In genomic region chr12:87470263-87471136, GRCm38 (mm10) we compare ENCODE assay signal across 8 mouse cellular contexts. TPM values are rescaled to one million over a fixed set of nuclear protein-coding genes. Genes with fewer than 3 reads are reported as not detected.
DNase-seq lines count a peak whose midpoint lies in the region; ATAC-seq and TF ChIP-seq lines count a peak whose summit lies in the region.

No protein-coding gene starts in this region.

- peak overlapping the region; percentile 64 for H3K4me2 ChIP-seq in hindbrain, embryonic 15.5 days
- peak overlapping the region; percentile 81 for H3K4me2 ChIP-seq in midbrain, embryonic 16.5 days (ENCODE audit: low read length)

- no peak for DNase-seq in layer of hippocampus, adult 2 months (ENCODE audit: low spot score in 2 of 2)
- no peak for DNase-seq in layer of hippocampus, postnatal 36 days
- DNase-seq in adrenal gland, postnatal 14 days: peak; percentile 44
- no peak for DNase-seq in cerebellum, postnatal 25 days
- no peak for DNase-seq in cerebellum, adult 9-10 months
- DNase-seq in kidney, postnatal 14 days: no peak

- peak overlapping the region; percentile 7; the same call in 1 of the 2 replicates for H3K27ac ChIP-seq in layer of hippocampus, adult 2 months
- no peak overlapping the region for H3K27ac ChIP-seq in hindbrain, embryonic 15.5 days (replicated peaks)
- H3K27ac ChIP-seq in midbrain, embryonic 16.5 days (ENCODE audit: low read length): no peak overlapping the region

- H3K9me3 ChIP-seq in hindbrain, embryonic 15.5 days: no peaks in the 10 kb centered on the region
- no peaks in the 10 kb centered on the region for H3K9me3 ChIP-seq in midbrain, embryonic 16.5 days (replicated peaks; ENCODE audit: control insufficient read depth, low read length, poor library complexity, severe bottlenecking)

- 79% methylated on average over 7 of the region's 7 CpGs for WGBS in hindbrain, embryonic 15.5 days
- 77% methylated on average over 7 of the region's 7 CpGs for WGBS in midbrain, embryonic 16.5 days

- H3K4me3 ChIP-seq in layer of hippocampus, adult 2 months: peak overlapping the region; percentile 82
- H3K4me3 ChIP-seq in hindbrain, embryonic 15.5 days: peak overlapping the region; percentile 78
- no peak overlapping the region for H3K4me3 ChIP-seq in midbrain, embryonic 16.5 days (ENCODE audit: low read depth, low read length)

- peak overlapping the region; percentile 83; the same call in 1 of the 2 replicates for H3K9ac ChIP-seq in hindbrain, embryonic 15.5 days
- no peak overlapping the region for H3K9ac ChIP-seq in midbrain, embryonic 16.5 days (ENCODE audit: low read depth, low read length)

- ATAC-seq in hindbrain, embryonic 15.5 days (ENCODE audit: low FRiP score, low read depth): no peak
- no peak for ATAC-seq in midbrain, embryonic 16.5 days

- no peaks in the 10 kb centered on the region for H3K27me3 ChIP-seq in hindbrain, embryonic 15.5 days
- H3K27me3 ChIP-seq in midbrain, embryonic 16.5 days (ENCODE audit: control insufficient read depth, insufficient read depth, low read depth, low read length): no peaks in the 10 kb centered on the region

- peaks cover 14% of the 10 kb centered on the region for H3K4me1 ChIP-seq in hindbrain, embryonic 15.5 days (replicated peaks)
- H3K4me1 ChIP-seq in midbrain, embryonic 16.5 days (ENCODE audit: control insufficient read depth, insufficient read depth, low read length): peaks cover 17% of the 10 kb centered on the region

- H3K36me3 ChIP-seq in hindbrain, embryonic 15.5 days: peaks cover 15% of the 10 kb centered on the region
- peaks cover 2% of the 10 kb centered on the region for H3K36me3 ChIP-seq in midbrain, embryonic 16.5 days (ENCODE audit: control insufficient read depth, insufficient read depth, low read length)

- no peak for TF ChIP-seq CTCF in layer of hippocampus, adult 2 months (conservative IDR thresholded peaks at IDR 0.05)

RNA-seq across cellular contexts. Expression of gene Snw1, which starts 1.6 kb away (rescaled TPM):
- 10 to 100 TPM; 61.3 to 69.2 TPM for total RNA-seq in layer of hippocampus, adult 2 months (2021)
- total RNA-seq in layer of hippocampus, postnatal 36 days (2021): 10 to 100 TPM; 67.3 to 68.6 TPM
- total RNA-seq in adrenal gland, postnatal 14 days (2021): 63.3 and 67.8 TPM in 2 replicates
- polyA plus RNA-seq in hindbrain, embryonic 15.5 days (2015; fragmentation: Nextera tagmentation; extraction: Ambion mirVana): 93.4 and 103 TPM in 2 replicates
- 93.1 and 103 TPM in 2 replicates for polyA plus RNA-seq in midbrain, embryonic 16.5 days (2015; fragmentation: Nextera tagmentation; extraction: Ambion mirVana)

RNA-seq across cellular contexts. Expression of gene Gm5788, which starts 24.0 kb away (rescaled TPM):
- total RNA-seq in layer of hippocampus, adult 2 months (2021): not detected
- not detected for total RNA-seq in layer of hippocampus, postnatal 36 days (2021)
- total RNA-seq in adrenal gland, postnatal 14 days (2021): not detected in 2 replicates
- not detected in 2 replicates for polyA plus RNA-seq in hindbrain, embryonic 15.5 days (2015; fragmentation: Nextera tagmentation; extraction: Ambion mirVana)
- not detected in 2 replicates for polyA plus RNA-seq in midbrain, embryonic 16.5 days (2015; fragmentation: Nextera tagmentation; extraction: Ambion mirVana)

RNA-seq across cellular contexts. Expression of gene Alkbh1, which starts 26.7 kb away (rescaled TPM):
- 10 to 100 TPM; 18.1 to 18.6 TPM for total RNA-seq in layer of hippocampus, adult 2 months (2021)
- 10 to 100 TPM; 20.8 to 21.7 TPM for total RNA-seq in layer of hippocampus, postnatal 36 days (2021)
- 21.7 and 23.6 TPM in 2 replicates for total RNA-seq in adrenal gland, postnatal 14 days (2021)
- 36.6 and 37.5 TPM in 2 replicates for polyA plus RNA-seq in hindbrain, embryonic 15.5 days (2015; fragmentation: Nextera tagmentation; extraction: Ambion mirVana)
- 40.7 and 41.8 TPM in 2 replicates for polyA plus RNA-seq in midbrain, embryonic 16.5 days (2015; fragmentation: Nextera tagmentation; extraction: Ambion mirVana)

RNA-seq across cellular contexts. Expression of gene Slirp, which starts 26.8 kb away (rescaled TPM):
- 100 to 1,000 TPM in 1 of 2 experiments, 10 to 100 TPM in 1; 92.6 to 101 TPM for total RNA-seq in layer of hippocampus, adult 2 months (2021)
- 10 to 100 TPM; 90.6 to 99.4 TPM for total RNA-seq in layer of hippocampus, postnatal 36 days (2021)
- total RNA-seq in adrenal gland, postnatal 14 days (2021): 155 and 158 TPM in 2 replicates
- 242 and 258 TPM in 2 replicates for polyA plus RNA-seq in hindbrain, embryonic 15.5 days (2015; fragmentation: Nextera tagmentation; extraction: Ambion mirVana)
- 195 and 209 TPM in 2 replicates for polyA plus RNA-seq in midbrain, embryonic 16.5 days (2015; fragmentation: Nextera tagmentation; extraction: Ambion mirVana)

RNA-seq across cellular contexts. Expression of gene Gm8300, which starts 43.6 kb away (rescaled TPM):
- total RNA-seq in layer of hippocampus, adult 2 months (2021): not detected
- total RNA-seq in layer of hippocampus, postnatal 36 days (2021): not detected
- total RNA-seq in adrenal gland, postnatal 14 days (2021): not detected in 2 replicates
- not detected in 2 replicates for polyA plus RNA-seq in hindbrain, embryonic 15.5 days (2015; fragmentation: Nextera tagmentation; extraction: Ambion mirVana)
- polyA plus RNA-seq in midbrain, embryonic 16.5 days (2015; fragmentation: Nextera tagmentation; extraction: Ambion mirVana): not detected in 2 replicates
